Mouse (Mus musculus) monocyte, adult 2 months (primary cell): ENCODE data around the gene Ppp5c.

Source experiments
- DNase-seq, 2 experiments: peaks; one replicate each; pipeline ENCODE4 v3.0.0; 2022; ENCODE audit warnings: low spot score in 2 of 2, low read depth in 1 of 2

Ppp5c gene

GRCm38 (mm10) chr7:17054325-17054989 is 26.7 kb upstream of the Ppp5c start:
- no peak for DNase-seq

- no peak for DNase-seq
These were observed 23.3 kb upstream of the Ppp5c start for GRCm38 (mm10) chr7:17050933-17051594.

DNA sequence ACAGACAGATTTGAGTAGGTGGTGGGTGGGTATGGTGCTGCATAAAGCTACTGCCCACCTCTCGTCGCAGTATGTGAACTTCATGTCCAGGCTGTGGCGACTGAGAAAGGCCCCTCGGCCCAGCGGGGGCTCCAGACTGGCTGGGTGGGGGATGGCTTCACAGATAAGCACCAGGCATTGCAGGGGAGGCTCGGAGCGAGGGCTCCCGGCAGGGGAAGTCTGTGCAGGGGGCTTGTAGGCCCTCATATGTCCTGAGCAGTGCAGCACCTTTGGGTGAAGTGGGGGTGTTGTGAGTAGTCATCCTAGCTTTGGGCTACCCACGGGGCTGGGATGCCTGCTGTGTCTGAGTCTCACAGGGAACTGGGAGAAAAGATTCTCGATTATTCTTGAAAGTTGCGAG is 22.8 kb upstream of the Ppp5c start:
- DNase-seq, result no peak

GRCm38 (mm10) chr7:17048431-17049190 is 20.9 kb upstream of the Ppp5c start:
- no peak for DNase-seq

DNA sequence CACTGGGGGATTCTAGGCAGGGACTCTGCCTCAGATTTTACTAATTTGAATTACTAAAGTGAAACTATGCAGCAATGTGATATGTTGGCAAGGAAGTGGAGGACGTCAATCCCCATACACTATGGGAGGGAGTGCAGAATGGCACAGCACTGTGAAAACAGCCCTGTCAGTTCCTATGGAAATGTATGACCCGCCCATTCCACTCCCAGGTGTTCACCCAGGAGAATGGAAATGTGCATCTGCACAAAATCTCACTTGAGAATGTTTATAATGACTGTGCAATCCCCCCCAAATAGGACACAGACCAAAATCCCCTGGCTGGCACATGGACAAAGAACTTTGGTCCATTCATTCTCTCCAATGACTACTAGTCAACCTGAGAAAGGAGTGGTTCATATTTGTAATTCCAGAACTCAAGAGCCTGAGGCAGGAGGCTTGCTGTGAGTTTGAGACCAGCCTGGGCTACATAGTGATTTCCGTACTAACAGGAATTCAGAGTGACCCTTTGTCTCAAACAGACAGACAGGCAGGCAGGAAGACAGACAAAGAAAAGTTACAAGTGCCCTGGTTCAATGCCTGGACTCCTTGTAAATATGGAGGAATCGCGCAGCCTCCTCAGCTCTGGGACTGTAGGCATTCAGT is 19.4 kb upstream of the Ppp5c start:
- DNase-seq, result no peak

DNA sequence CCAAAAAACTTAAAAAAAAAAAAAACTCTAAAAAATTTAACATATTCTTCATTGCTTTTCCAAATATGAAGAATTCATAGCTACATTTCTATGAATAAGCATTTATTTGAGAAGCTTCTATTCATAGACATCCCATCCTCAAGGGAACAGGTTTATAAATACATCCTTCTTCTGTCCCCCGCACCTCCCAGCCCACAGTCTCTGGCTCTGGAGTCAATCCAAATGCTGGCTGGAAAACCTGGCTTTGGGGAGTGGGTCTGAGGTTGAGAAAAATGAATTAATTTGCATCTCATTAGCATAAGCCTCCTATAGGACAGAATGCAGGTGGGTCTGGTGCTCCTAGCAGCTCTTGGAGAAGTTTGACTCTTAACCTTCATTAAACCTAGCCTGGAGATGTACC is 18.0 kb upstream of the Ppp5c start:
- no peak for DNase-seq

DNA sequence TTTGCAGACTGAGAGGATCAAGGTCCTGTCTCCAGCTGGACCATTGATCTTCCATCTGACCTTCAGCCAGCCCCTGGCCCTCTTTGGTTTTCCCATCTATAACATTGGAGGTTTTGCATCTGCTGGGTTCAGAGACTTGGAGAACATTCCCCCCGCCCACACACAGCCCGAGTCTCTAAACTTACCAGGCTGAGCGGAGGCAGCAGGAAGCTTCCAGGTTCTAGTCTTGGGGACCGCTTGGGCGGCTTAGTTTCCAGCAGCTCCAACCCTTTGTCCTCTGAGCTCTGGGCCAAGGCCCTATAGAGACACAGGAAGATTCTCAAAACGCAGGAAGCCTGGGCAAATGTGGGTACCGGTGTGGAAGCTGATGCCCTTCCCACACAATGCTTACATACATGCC is 11.6 kb upstream of the Ppp5c start:
- DNase-seq, result no peak

DNA sequence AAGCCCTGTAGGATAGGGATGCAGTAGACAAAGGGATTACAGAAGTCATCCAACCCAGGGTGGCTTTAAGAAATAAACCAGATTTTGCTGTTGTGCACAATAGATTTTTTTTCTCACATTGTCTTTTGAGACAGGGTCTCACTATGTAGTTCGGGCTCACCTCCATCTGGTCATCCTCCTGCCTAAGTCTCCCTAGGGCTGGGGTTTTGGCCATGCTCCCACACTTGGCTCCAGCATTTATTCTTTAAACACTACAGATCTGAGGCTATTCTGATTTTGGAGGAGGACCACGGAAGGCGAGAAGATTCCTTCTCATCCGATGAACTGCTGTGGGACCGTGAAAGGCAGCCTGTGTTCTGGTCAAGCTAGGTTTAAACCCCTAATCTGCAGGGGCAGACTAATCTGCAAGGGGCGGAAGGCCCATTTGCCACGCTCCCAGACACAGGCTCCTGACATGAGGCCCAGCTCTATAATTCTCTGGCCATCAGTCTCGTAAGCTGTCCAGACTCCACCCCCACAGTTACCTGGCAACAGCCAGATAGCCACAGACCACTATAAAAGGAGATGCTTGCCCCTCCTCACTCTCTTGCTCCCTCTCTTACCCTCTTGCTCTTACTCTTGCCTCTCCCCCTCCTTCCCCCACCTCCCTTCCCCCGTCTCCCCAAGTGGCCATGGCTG is 10.4 kb upstream of the Ppp5c start:
- DNase-seq, result no peak

GRCm38 (mm10) chr7:17030239-17030638 is 2.5 kb upstream of the Ppp5c start:
- no peak for DNase-seq

GRCm38 (mm10) chr7:17028923-17029322 is 1.2 kb upstream of the Ppp5c start:
- no peak for DNase-seq

DNA sequence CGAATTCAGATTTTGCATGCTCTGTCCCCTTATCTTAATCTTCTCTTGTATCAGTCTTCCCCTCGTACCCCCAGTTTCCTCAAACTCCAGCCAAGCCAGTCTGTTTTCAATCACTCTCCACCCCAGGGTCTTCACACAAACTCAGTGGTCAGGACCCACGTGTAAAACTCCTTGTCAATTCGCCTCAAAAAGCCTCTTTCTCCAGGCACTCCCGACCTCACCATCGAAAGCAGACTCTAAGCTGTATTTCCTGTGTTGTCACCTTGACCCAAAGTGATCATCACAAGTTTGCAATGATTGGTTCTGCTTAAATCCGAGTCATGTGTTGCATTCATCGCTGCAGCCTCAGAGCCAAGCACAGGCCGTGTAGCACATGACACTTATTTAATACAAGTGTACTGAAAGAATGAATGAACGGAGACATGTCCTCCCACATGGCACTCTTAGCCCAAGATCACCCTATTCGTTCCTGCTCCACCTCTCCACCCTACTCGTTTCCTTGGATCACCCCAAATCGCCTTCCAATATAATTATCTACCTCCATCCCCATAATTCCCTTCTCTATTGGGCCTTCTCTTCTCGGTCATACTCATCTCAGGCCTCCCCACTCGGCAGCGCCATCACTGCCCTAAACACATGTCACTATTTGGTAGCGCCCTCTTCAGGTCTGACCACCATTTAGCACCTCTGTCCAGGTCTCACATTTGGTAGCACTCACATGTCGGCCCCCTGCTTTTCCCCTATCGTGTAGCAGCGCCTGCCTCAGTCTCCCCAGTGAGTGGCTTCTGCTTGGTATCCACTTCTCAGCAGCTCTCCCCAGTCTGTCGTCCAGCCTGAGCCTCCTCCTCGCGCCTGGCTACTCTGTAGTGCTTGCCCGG is 775 bp downstream of the Ppp5c start:
- no peak for DNase-seq

DNA sequence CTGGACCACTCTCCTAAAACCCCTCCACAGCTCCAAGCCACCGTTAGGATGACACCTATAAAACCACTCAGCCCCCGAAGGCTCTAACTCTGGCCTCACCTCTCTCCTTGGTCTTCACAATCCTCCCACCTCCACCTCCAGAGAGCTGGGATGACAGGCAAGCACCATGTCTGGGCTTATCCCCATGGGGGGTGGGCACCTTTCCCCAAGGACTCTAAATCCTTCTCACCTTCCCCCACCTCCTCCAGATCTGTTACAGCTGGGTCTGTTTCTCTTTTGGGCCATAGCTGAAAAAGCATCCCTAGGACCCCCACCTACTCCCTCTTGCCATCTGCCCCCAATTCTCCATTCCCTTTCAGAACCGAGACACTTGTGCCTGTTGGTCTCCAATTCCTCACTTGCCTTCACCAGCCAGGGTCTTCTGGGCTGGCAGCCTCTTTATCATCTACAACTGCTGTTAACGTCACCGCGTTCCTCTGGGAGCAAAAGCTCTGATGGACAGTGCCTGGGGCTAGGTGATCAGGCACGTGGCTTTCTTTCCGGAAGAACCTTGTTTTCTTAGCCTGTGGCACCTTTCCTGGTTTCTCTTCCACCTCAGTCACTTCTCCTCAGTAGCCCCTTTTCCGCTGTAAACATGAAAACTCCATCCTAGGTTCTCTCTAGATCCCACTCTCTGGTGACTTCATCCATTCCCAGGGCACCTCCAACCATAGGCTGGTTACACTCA is 1.7 kb downstream of the Ppp5c start:
- no peak for DNase-seq

- no peak for DNase-seq
These were observed 2.2 kb downstream of the Ppp5c start for GRCm38 (mm10) chr7:17025505-17025894.

DNA sequence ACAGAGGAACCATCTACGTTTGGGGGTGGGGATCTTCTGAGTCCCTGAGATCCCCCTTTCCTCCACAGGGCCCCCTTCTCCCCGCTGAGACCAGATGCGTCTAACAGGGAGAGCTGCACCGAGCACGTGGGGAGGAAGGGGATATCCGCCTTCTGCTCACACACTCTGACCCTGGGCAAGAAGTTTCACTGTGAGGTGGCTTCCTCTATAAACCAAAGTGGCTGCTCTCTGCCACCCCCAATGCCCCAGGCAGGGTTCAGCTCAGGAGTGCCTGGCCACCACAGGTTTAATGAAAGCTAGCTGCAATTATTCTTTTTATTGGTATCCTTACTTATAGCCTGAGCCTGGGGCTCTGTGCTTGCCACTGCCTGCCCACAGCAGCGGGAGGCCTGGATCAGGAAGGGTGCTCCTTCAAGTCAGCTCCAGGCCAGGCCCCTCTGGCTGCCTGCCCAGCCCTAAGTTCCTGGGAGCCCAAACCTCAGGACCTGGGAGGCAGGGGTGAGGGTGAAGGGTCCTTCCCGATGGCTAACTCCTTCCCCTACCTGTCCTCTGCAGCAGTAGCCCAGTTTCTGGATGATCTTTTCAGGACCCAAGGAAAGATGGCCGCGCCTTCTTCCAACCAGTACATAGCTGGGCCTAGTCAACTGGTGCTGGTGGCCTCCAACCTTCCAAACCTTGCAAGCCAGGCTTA is 2.8 kb downstream of the Ppp5c start:
- no peak for DNase-seq

DNA sequence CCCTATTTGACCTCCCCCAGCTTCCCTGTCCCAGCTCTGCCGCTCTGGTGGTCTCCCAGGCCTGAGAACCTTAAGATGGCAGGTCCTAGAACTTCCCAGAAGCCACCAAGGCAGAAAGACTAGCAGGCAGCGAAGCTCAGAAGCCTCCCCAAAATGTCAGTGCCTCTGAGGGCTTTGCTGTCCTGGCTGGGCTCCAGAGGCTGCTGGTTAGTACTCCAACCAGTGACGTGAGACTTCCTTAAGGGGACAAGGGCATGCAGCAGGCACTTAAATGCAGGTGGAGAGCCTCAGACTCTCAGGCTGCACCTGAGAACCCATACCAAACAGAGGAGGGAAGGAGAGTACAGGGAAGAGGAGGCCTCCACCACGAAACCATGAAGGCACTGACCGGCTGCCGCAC is 3.6 kb downstream of the Ppp5c start:
- no peak for DNase-seq

GRCm38 (mm10) chr7:17023701-17024100 is 4.0 kb downstream of the Ppp5c start:
- DNase-seq, result no peak

GRCm38 (mm10) chr7:17022176-17022575 is 5.5 kb downstream of the Ppp5c start:
- DNase-seq, result no peak

DNA sequence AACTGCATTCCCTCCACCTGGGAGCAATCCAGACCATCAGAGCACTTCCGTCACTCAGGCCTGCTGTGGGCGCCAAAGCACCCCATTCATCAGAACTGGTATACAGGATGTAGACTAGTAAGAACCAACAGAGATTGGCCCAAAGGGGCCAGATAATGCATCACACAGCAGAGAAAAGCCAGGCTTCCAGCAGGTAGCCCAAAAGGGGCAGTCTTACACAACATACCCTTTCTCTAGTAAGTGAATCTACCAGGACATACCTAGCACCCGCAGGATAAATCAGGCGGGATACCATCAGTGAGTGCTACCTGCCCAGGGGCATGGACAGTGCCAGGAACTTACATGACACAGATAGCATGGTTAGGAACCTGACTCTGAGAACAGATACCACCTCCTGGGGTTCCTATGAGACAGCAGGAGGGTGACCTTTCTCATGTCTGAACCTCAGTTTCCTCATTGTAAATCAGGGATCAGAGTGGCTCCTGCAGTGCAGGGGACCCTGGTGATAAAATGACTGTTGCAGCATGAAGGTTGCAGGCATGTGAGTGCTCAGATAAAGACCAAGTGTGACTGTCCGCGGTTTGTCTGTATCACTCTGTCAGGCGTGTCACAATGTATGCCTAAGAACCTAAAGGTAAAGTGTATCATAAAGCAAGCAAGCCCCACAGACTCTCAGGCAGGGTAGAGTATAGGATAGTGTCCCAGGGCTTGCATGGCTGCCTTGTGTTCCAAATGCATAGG is 8.1 kb downstream of the Ppp5c start:
- no peak for DNase-seq
